Mouse (Mus musculus) regulatory T cell (primary cell): ENCODE data around the gene Gna12.

Source experiments
- in situ Hi-C: fragments of 300-600 bp; cut with MboI, MseI; formaldehyde crosslinking; loops from one replicate; pipeline ENCODE4 v1.15.1; 2025; ENCODE audit warnings: high pct_unique_total_duplicates

Gene Gna12

GRCm38 (mm10) chr5:140796051-140796450, 34.2 kb downstream of the Gna12 start:
- in situ Hi-C loops, result no loop called here

DNA sequence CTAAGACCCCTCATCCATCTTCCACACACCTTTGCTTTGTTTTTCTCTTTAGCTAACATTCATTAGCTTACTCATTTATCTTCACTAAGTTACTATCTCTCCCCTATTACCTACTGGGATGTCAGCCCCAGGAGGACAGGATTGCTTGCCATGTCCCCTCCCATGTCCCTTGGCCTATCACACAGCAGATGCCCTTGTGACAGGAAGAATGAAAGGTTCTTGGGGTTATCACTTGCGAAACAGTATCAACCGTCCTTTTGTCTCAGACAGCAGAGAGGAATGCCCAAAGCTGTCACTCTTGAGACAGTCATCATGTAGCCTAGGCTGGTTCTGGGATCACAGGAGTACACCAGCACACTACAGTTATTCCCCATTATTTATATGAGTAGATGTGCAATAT, 35.1 kb downstream of the Gna12 start:
- in situ Hi-C loops, result no loop called here

DNA sequence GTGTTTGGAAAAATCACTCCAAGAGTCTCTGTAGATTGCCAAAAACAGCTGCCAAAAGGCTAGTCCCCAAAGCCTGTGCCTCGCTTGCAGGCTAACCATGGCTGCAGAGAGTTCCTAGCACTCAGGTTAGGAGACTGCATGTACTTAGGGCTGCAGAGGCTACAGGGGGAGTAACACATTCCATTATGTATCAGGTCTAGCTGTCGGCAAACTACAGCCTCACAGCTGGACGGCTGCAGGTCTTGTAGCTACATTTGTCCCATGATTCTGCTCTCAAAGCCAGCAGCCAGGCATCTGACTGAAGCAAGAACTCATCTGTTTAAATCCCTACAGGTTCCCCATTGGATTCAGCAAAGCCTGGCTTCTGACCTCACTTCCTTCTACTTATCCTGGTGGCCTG, 35.5 kb downstream of the Gna12 start:
- in situ Hi-C loops, result no loop called here

DNA sequence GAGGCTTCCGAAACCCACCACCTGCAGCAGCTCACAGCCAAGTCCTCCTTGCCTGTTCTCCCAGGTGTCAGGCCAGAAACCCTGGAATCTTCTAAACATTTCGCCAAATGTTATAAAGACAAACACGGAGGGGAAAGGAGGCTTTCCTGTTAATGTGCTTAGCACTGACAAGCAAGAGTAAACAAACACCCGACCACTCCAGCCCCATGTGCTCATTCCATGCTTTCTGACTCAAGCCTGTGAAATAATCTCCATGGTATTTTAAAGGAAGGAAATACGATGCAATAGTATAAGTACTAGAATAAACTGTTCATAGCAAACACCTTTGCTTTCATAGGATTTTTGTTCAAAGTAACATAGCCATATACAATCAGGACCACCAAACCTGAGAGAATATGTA, 38.0 kb downstream of the Gna12 start:
- in situ Hi-C loops, result no loop called here

- in situ Hi-C loops, result no loop called here
These were observed 39.0 kb downstream of the Gna12 start for GRCm38 (mm10) chr5:140790937-140791877.

GRCm38 (mm10) chr5:140790392-140790791, 39.8 kb downstream of the Gna12 start:
- in situ Hi-C loops, result no loop called here

DNA sequence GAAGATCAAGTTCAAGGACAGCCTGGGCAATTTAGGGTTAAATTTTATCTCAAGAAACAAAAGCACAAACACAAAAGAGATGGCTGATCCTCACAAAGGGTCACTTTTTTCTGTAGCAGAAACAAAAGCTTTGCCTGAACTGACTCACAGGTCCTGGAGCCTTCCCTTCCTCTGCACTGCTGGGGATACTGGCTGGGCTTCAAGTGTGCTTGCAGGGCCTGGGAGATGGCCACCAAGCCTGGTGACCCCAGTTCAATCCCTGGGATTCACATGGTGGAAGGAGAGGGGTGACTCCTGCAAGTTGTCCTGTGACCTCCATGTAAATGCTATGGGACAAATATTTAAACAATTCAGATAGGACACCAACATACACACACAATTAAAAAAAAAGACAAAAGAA, 40.7 kb downstream of the Gna12 start:
- in situ Hi-C loops, result no loop called here

GRCm38 (mm10) chr5:140785240-140785872, 44.9 kb downstream of the Gna12 start:
- in situ Hi-C loops, result no loop called here

DNA sequence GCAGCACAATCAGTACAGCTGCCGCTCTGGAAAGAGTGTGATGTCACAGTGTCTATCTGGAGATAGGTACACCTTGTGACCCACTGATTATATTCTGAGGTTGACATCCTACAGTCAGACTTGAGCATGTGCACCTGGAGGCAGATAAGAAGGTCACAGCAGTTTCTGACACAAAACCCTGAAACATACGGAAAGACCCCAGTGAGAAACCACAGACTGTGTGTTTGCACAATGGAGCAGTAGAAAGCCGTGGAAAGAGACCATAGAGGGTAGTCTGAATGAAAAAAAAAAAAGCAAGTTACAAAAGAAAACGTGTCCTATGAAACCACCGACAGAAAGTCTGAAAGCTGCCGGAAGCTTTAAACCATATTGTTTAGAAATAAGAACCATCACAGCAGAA, 45.9 kb downstream of the Gna12 start:
- in situ Hi-C loops, result no loop called here

DNA sequence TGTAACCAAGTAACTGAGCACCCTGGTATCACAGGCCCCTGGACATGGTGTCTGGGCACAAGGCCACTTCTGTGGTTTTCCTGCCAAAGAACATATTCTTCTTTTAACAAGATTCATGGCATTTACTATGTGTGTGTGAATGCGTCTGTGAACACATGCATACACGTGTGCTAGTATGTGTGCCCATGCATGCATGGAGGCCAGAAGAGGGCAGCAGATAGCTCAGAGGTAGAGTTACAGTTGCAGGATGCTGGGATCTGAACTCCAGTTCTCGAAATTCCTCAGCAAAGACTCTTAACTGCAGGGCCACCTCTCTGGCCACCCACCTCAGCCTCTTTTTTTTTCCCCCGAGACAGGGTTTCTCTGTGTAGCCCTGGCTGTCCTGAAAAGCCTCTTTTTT, 46.7 kb downstream of the Gna12 start:
- in situ Hi-C loops, result no loop called here

DNA sequence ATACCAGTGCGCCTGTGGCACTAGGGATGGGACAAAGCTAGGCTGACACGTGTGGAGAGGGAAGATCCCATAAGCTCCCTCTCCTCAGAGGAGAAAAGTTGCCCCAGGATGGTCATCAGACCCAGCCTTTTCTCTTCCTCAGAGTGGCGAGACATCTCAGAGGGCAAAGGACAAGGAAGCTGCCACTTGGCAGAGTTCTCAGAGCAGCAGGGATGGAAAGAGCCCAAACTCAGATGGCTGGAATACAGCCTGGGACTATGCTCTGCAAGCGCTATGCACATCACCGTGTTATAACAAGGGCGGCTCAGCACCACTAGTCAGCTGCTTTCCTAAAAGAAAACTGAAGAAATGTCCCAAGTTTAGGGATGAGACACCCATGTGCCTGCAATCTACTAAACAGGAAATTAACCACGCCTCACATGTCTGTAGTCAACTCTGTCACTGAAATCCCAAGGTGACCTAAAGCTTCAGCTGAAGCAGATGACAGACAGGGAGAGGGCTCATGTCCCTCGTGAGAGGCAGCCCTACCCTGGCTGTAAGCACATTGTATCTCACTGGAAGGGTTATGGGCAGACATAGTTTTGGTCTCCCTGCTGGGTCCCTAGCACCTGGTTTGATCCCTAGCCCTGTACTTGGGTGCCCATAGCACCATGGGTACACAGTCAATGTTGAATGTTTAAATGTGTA, 48.2 kb downstream of the Gna12 start:
- in situ Hi-C loops, result no loop called here

DNA sequence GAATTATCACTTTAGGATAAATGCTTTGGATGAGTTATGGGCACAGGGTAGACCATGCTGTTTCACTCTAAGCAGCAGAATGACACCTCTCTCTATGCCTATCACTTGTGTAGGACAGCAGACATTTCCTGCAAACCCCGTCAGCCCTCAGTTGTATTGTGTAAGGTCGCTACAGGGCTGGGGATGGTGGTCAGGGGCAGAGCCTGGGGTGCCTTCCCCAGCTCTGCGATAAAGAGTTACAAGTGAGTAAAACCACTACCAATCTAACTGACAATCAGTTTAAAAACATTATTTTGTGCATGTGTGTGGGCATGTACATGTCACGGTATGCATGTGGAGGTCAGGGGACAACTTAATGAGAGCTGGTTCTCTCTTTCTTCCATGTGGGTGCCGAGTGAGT, 49.1 kb downstream of the Gna12 start:
- in situ Hi-C loops, result no loop called here

GRCm38 (mm10) chr5:140776968-140777367, 53.3 kb downstream of the Gna12 start:
- in situ Hi-C loops, result no loop called here

- in situ Hi-C loops, result no loop called here
These were observed 55.1 kb downstream of the Gna12 start for GRCm38 (mm10) chr5:140775111-140775510.

- in situ Hi-C loops, result no loop called here
These were observed 58.1 kb downstream of the Gna12 start for GRCm38 (mm10) chr5:140772158-140772557.

GRCm38 (mm10) chr5:140771612-140772011, 58.6 kb downstream of the Gna12 start:
- in situ Hi-C loops, result no loop called here

- in situ Hi-C loops, result no loop called here
These were observed 61.9 kb downstream of the Gna12 start for GRCm38 (mm10) chr5:140768333-140768732.

DNA sequence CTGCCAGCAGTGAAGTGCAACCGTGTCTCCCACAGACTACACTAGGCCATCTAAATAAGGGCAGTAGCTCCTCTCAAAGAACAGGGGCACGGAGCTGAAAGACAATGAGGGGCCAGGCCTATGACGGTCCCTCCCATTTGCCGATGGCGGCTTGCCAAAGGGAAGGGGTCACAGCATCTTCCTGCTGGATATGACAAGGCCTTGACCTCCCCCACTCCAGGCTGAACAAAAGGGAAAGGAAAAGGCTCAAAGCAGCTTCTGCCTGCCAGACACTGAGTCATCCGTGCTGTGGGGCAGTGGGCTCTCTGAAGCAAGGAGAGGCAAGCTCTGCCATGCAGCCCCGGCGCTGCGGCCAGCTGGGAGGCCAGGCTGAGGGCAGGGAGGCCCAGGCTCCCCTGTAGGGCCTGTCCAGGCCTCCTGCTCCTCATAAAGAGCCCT, 62.5 kb downstream of the Gna12 start:
- in situ Hi-C loops, result no loop called here

GRCm38 (mm10) chr5:140766566-140766965, 63.7 kb downstream of the Gna12 start:
- in situ Hi-C loops, result no loop called here

- in situ Hi-C loops, result no loop called here
These were observed 65.2 kb downstream of the Gna12 start for GRCm38 (mm10) chr5:140764921-140765613.

GRCm38 (mm10) chr5:140762540-140762939, 67.7 kb downstream of the Gna12 start:
- in situ Hi-C loops, result no loop called here

DNA sequence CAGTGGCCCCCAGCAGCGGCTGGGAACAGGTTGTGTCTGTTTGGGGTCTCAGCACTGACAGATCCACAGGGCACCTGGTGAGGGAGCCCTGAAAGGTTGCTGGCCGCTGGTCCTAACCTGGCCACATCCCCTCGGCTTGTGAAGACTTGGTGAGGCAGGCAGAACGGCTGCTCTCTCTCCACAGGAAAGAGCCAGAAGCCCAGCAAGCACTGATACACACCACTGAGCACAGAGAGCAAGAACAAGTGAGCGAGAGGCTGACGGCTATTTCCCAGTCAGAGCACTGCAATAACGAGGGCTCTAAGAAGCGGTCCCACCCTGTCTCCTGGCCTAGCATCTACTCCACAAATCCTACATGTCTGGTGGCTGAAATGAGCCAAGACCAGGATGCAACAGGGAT, 71.4 kb downstream of the Gna12 start:
- in situ Hi-C loops, result no loop called here
